24 mouse cellular contexts compared by ENCODE assay signal in the genomic region with DNA sequence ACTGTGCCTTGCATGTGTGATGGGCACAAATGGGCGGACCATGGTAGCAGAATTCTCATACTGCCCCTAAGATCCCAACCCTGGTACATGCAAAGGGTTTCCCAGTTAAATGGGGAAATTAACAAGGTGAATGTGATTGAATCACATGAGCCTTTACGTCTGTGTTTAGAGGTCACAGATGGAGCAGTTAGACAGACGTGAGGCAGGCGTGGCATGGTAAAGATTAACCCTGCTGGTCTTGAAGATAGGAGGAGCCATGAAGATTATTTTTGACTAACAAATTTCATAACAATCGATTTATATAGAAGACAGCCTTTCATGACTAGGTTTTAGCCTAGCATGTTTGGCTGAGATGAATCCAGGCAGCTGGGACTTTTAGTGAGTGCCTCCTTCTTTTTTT. TPM values are rescaled to one million over a fixed set of nuclear protein-coding genes. Genes with fewer than 3 reads are reported as not detected.
"Had no signal": no experiment of that assay in that cellular context is flagged by ENCODE, and none has a peak within 500 bp of the region (broad histone marks: within the 10 kb centered on the region; RNA-seq: fewer than 3 reads in every experiment).

No protein-coding gene starts in this region.

- H3K4me1 ChIP-seq: hindbrain, embryonic 15.5 days; limb, embryonic 10.5 days; megakaryocyte, embryonic 14.5 days had no signal

- ATAC-seq: intestine, postnatal 0 days; lung, postnatal 0 days had no signal

- H3K9ac ChIP-seq: hindbrain, embryonic 15.5 days; limb, embryonic 13.5 days; liver, embryonic 13.5 days; lung, embryonic 14.5 days had no signal

- H3K9me3 ChIP-seq: hindbrain, embryonic 15.5 days; limb, embryonic 10.5 days; limb, embryonic 13.5 days; liver, embryonic 13.5 days; megakaryocyte, embryonic 14.5 days had no signal

- H3K27ac ChIP-seq: hindbrain, embryonic 15.5 days; layer of hippocampus, adult 2 months; limb, embryonic 10.5 days; limb, embryonic 13.5 days; liver, embryonic 13.5 days; macrophage had no signal

- H3K27me3 ChIP-seq: hindbrain, embryonic 15.5 days; limb, embryonic 13.5 days; liver, embryonic 13.5 days had no signal

- H3K4me2 ChIP-seq: hindbrain, embryonic 15.5 days; limb, embryonic 13.5 days; liver, embryonic 13.5 days; lung, embryonic 14.5 days; midbrain, embryonic 11.5 days had no signal

- H3K36me3 ChIP-seq: hindbrain, embryonic 15.5 days; limb, embryonic 10.5 days; limb, embryonic 13.5 days; liver, embryonic 13.5 days had no signal

- H3K4me3 ChIP-seq: hindbrain, embryonic 15.5 days; layer of hippocampus, adult 2 months; limb, embryonic 10.5 days; limb, embryonic 13.5 days; liver, embryonic 13.5 days; megakaryocyte, embryonic 14.5 days had no signal

- DNase-seq: layer of hippocampus, adult 9-11 months; liver; liver, embryonic 13.5 days; lung, embryonic 14.5 days; midbrain, embryonic 14.5 days; thymus, postnatal 25 days had no signal

RNA-seq across cellular contexts. Expression of a gene that starts 5.6 kb away (rescaled TPM):
- total RNA-seq: layer of hippocampus, adult 2 months; layer of hippocampus, postnatal 25 days; left cerebral cortex, adult 18-20 months; left cerebral cortex, postnatal 25 days; midbrain, postnatal 0 days had no signal
- polyA plus RNA-seq: hindbrain, embryonic 15.5 days; large intestine, adult 2 months; limb, embryonic 10.5 days; limb, embryonic 13.5 days; lung, embryonic 14.5 days; lung, postnatal 0 days; macrophage; midbrain, embryonic 14.5 days; midbrain, postnatal 0 days; neural tube, embryonic 11.5 days; neural tube, embryonic 14.5 days; small intestine, adult 2 months had no signal

RNA-seq across cellular contexts. Expression of a gene that starts 33.9 kb away (rescaled TPM):
- total RNA-seq: layer of hippocampus, adult 2 months; layer of hippocampus, postnatal 25 days; left cerebral cortex, adult 18-20 months had no signal
- polyA plus RNA-seq: hindbrain, embryonic 15.5 days; large intestine, adult 2 months; limb, embryonic 10.5 days; lung, embryonic 14.5 days; lung, postnatal 0 days; macrophage; midbrain, embryonic 11.5 days; midbrain, embryonic 14.5 days; midbrain, postnatal 0 days; neural tube, embryonic 11.5 days; neural tube, embryonic 14.5 days; small intestine, adult 2 months; thymus, postnatal 0 days had no signal

RNA-seq across cellular contexts. Expression of a gene that starts 41.7 kb away (rescaled TPM):
- total RNA-seq: layer of hippocampus, adult 2 months; layer of hippocampus, postnatal 25 days; left cerebral cortex, adult 18-20 months; left cerebral cortex, postnatal 25 days; midbrain, postnatal 0 days had no signal
- polyA plus RNA-seq: hindbrain, embryonic 15.5 days; limb, embryonic 10.5 days; limb, embryonic 13.5 days; lung, embryonic 14.5 days; lung, postnatal 0 days; macrophage; midbrain, embryonic 11.5 days; midbrain, embryonic 14.5 days; midbrain, postnatal 0 days had no signal
